Mouse (Mus musculus): ENCODE data around the gene Tenm4. TPM values are rescaled to one million over a fixed set of nuclear protein-coding genes. Genes with fewer than 3 reads are reported as not detected.

The Tenm4 gene
- polyA plus RNA-seq, 1 experiment from 2014 or later: 28.1 TPM

GRCm38 (mm10) chr7:96734315-96735058, 563.4 kb downstream of the Tenm4 start:
- Histone ChIP-seq H3K4me1 (ENCODE audit: control insufficient read depth, insufficient read depth, low read length) (no peaks in the 10 kb centered on the region), H3K36me3 (replicated peaks; ENCODE audit: control insufficient read depth, insufficient read depth, low read depth, low read length) (no peaks in the 10 kb centered on the region), H3K9ac (replicated peaks; ENCODE audit: low read length) (no peak overlapping the region), H3K4me3 (ENCODE audit: low read depth, low read length) (no peak overlapping the region), H3K27me3 (ENCODE audit: control insufficient read depth, insufficient read depth, low read length) (no peaks in the 10 kb centered on the region), H3K9me3 (replicated peaks; ENCODE audit: control insufficient read depth, low read length) (no peaks in the 10 kb centered on the region), H3K4me2 (ENCODE audit: low read depth, low read length) (no peak overlapping the region), H3K27ac (replicated peaks; ENCODE audit: low read depth, low read length) (peak overlapping the region; percentile 10; the same call in 1 of the 2 replicates)
- DNase-seq (ENCODE audit: low spot score) (peak; percentile 47), ATAC-seq (replicated peaks; ENCODE audit: insufficient number of reproducible peaks, low FRiP score, low TSS enrichment, low read depth) (no peak)
- WGBS: 57% methylated on average over 7 of the region's 7 CpGs

- no peak for DNase-seq (ENCODE audit: low spot score)
- 55% methylated on average over 6 of the region's 6 CpGs for WGBS
- no peaks in the 10 kb centered on the region for H3K27me3 ChIP-seq (ENCODE audit: control insufficient read depth, insufficient read depth, low read length)
- no peak for ATAC-seq (replicated peaks; ENCODE audit: insufficient number of reproducible peaks, low FRiP score, low TSS enrichment, low read depth)
- no peak overlapping the region for H3K27ac ChIP-seq (replicated peaks; ENCODE audit: low read depth, low read length)
- H3K4me2 ChIP-seq (ENCODE audit: low read depth, low read length): no peak overlapping the region
- no peaks in the 10 kb centered on the region for H3K36me3 ChIP-seq (replicated peaks; ENCODE audit: control insufficient read depth, insufficient read depth, low read depth, low read length)
- no peak overlapping the region for H3K9ac ChIP-seq (replicated peaks; ENCODE audit: low read length)
- peaks cover 6% of the 10 kb centered on the region for H3K4me1 ChIP-seq (ENCODE audit: control insufficient read depth, insufficient read depth, low read length)
- no peak overlapping the region for H3K4me3 ChIP-seq (ENCODE audit: low read depth, low read length)
- H3K9me3 ChIP-seq (replicated peaks; ENCODE audit: control insufficient read depth, low read length): no peaks in the 10 kb centered on the region
Measured at GRCm38 (mm10) chr7:96740631-96741030, 569.6 kb downstream of the Tenm4 start.

- 42% methylated on average over 7 of the region's 7 CpGs for WGBS
- peak; percentile 51 for DNase-seq (ENCODE audit: low spot score)
- Histone ChIP-seq H3K4me2 (ENCODE audit: low read depth, low read length) (no peak overlapping the region), H3K36me3 (replicated peaks; ENCODE audit: control insufficient read depth, insufficient read depth, low read depth, low read length) (no peaks in the 10 kb centered on the region), H3K4me1 (ENCODE audit: control insufficient read depth, insufficient read depth, low read length) (peaks cover 11% of the 10 kb centered on the region), H3K9ac (replicated peaks; ENCODE audit: low read length) (no peak overlapping the region), H3K27ac (replicated peaks; ENCODE audit: low read depth, low read length) (no peak overlapping the region), H3K27me3 (ENCODE audit: control insufficient read depth, insufficient read depth, low read length) (no peaks in the 10 kb centered on the region), H3K9me3 (replicated peaks; ENCODE audit: control insufficient read depth, low read length) (no peaks in the 10 kb centered on the region), H3K4me3 (ENCODE audit: low read depth, low read length) (no peak overlapping the region)
- ATAC-seq (replicated peaks; ENCODE audit: insufficient number of reproducible peaks, low FRiP score, low TSS enrichment, low read depth): no peak
Measured at GRCm38 (mm10) chr7:96742221-96742620, 571.2 kb downstream of the Tenm4 start.

GRCm38 (mm10) chr7:96745956-96746355, 574.9 kb downstream of the Tenm4 start:
- ATAC-seq (replicated peaks; ENCODE audit: insufficient number of reproducible peaks, low FRiP score, low TSS enrichment, low read depth) (peak; percentile 57), DNase-seq (ENCODE audit: low spot score) (peak; percentile 78)
- H3K4me2 ChIP-seq (ENCODE audit: low read depth, low read length): no peak overlapping the region
- H3K27ac ChIP-seq (replicated peaks; ENCODE audit: low read depth, low read length): peak overlapping the region; percentile 48
- H3K4me3 ChIP-seq (ENCODE audit: low read depth, low read length): no peak overlapping the region
- no peaks in the 10 kb centered on the region for H3K36me3 ChIP-seq (replicated peaks; ENCODE audit: control insufficient read depth, insufficient read depth, low read depth, low read length)
- peaks cover 8% of the 10 kb centered on the region for H3K4me1 ChIP-seq (ENCODE audit: control insufficient read depth, insufficient read depth, low read length)
- 15% methylated on average over 6 of the region's 6 CpGs for WGBS
- H3K27me3 ChIP-seq (ENCODE audit: control insufficient read depth, insufficient read depth, low read length): no peaks in the 10 kb centered on the region
- no peak overlapping the region for H3K9ac ChIP-seq (replicated peaks; ENCODE audit: low read length)
- no peaks in the 10 kb centered on the region for H3K9me3 ChIP-seq (replicated peaks; ENCODE audit: control insufficient read depth, low read length)

GRCm38 (mm10) chr7:96746706-96747105, 575.7 kb downstream of the Tenm4 start:
- no peak overlapping the region for H3K9ac ChIP-seq (replicated peaks; ENCODE audit: low read length)
- peaks cover 8% of the 10 kb centered on the region for H3K4me1 ChIP-seq (ENCODE audit: control insufficient read depth, insufficient read depth, low read length)
- H3K9me3 ChIP-seq (replicated peaks; ENCODE audit: control insufficient read depth, low read length): no peaks in the 10 kb centered on the region
- H3K4me3 ChIP-seq (ENCODE audit: low read depth, low read length): no peak overlapping the region
- H3K27me3 ChIP-seq (ENCODE audit: control insufficient read depth, insufficient read depth, low read length): no peaks in the 10 kb centered on the region
- no peak for ATAC-seq (replicated peaks; ENCODE audit: insufficient number of reproducible peaks, low FRiP score, low TSS enrichment, low read depth)
- H3K36me3 ChIP-seq (replicated peaks; ENCODE audit: control insufficient read depth, insufficient read depth, low read depth, low read length): no peaks in the 10 kb centered on the region
- peak overlapping the region; percentile 54; the same call in 1 of the 2 replicates for H3K27ac ChIP-seq (replicated peaks; ENCODE audit: low read depth, low read length)
- WGBS: 70% methylated on average over 4 of the region's 4 CpGs
- DNase-seq (ENCODE audit: low spot score): no peak
- no peak overlapping the region for H3K4me2 ChIP-seq (ENCODE audit: low read depth, low read length)

- whole genome bisulfite sequencing: 70% methylated on average over 7 of the region's 7 CpGs
- H3K4me3 ChIP-seq (ENCODE audit: low read depth, low read length): no peak overlapping the region
- no peak for DNase-seq (ENCODE audit: low spot score)
- no peak overlapping the region for H3K9ac ChIP-seq (replicated peaks; ENCODE audit: low read length)
- H3K9me3 ChIP-seq (replicated peaks; ENCODE audit: control insufficient read depth, low read length): no peaks in the 10 kb centered on the region
- H3K27me3 ChIP-seq (ENCODE audit: control insufficient read depth, insufficient read depth, low read length): no peaks in the 10 kb centered on the region
- no peaks in the 10 kb centered on the region for H3K36me3 ChIP-seq (replicated peaks; ENCODE audit: control insufficient read depth, insufficient read depth, low read depth, low read length)
- H3K4me2 ChIP-seq (ENCODE audit: low read depth, low read length): no peak overlapping the region
- peaks cover 8% of the 10 kb centered on the region for H3K4me1 ChIP-seq (ENCODE audit: control insufficient read depth, insufficient read depth, low read length)
- peak overlapping the region; percentile 71 for H3K27ac ChIP-seq (replicated peaks; ENCODE audit: low read depth, low read length)
- no peak for ATAC-seq (replicated peaks; ENCODE audit: insufficient number of reproducible peaks, low FRiP score, low TSS enrichment, low read depth)
Measured at GRCm38 (mm10) chr7:96748538-96749045, 577.5 kb downstream of the Tenm4 start.

GRCm38 (mm10) chr7:96749753-96750152, 578.7 kb downstream of the Tenm4 start:
- Histone ChIP-seq H3K27ac (replicated peaks; ENCODE audit: low read depth, low read length) (peak overlapping the region; percentile 71; the same call in 1 of the 2 replicates), H3K9ac (replicated peaks; ENCODE audit: low read length) (no peak overlapping the region), H3K27me3 (ENCODE audit: control insufficient read depth, insufficient read depth, low read length) (no peaks in the 10 kb centered on the region), H3K4me1 (ENCODE audit: control insufficient read depth, insufficient read depth, low read length) (peaks cover 8% of the 10 kb centered on the region), H3K4me3 (ENCODE audit: low read depth, low read length) (no peak overlapping the region), H3K9me3 (replicated peaks; ENCODE audit: control insufficient read depth, low read length) (no peaks in the 10 kb centered on the region), H3K36me3 (replicated peaks; ENCODE audit: control insufficient read depth, insufficient read depth, low read depth, low read length) (no peaks in the 10 kb centered on the region), H3K4me2 (ENCODE audit: low read depth, low read length) (no peak overlapping the region)
- DNase-seq (ENCODE audit: low spot score) (peak; percentile 85), ATAC-seq (replicated peaks; ENCODE audit: insufficient number of reproducible peaks, low FRiP score, low TSS enrichment, low read depth) (peak; percentile 66)
- WGBS: 26% methylated on average over 8 of the region's 8 CpGs

GRCm38 (mm10) chr7:96751236-96751635, 580.2 kb downstream of the Tenm4 start:
- 96% methylated on average over 2 of the region's 2 CpGs for WGBS
- no peaks in the 10 kb centered on the region for H3K36me3 ChIP-seq (replicated peaks; ENCODE audit: control insufficient read depth, insufficient read depth, low read depth, low read length)
- no peak overlapping the region for H3K4me3 ChIP-seq (ENCODE audit: low read depth, low read length)
- no peaks in the 10 kb centered on the region for H3K9me3 ChIP-seq (replicated peaks; ENCODE audit: control insufficient read depth, low read length)
- no peak overlapping the region for H3K27ac ChIP-seq (replicated peaks; ENCODE audit: low read depth, low read length)
- ATAC-seq (replicated peaks; ENCODE audit: insufficient number of reproducible peaks, low FRiP score, low TSS enrichment, low read depth) (no peak), DNase-seq (ENCODE audit: low spot score) (no peak)
- H3K27me3 ChIP-seq (ENCODE audit: control insufficient read depth, insufficient read depth, low read length): no peaks in the 10 kb centered on the region
- no peak overlapping the region for H3K4me2 ChIP-seq (ENCODE audit: low read depth, low read length)
- peaks cover 6% of the 10 kb centered on the region for H3K4me1 ChIP-seq (ENCODE audit: control insufficient read depth, insufficient read depth, low read length)
- H3K9ac ChIP-seq (replicated peaks; ENCODE audit: low read length): no peak overlapping the region

Measured in embryonic facial prominence, embryonic 11.5 days (tissue).